Mouse (Mus musculus): ENCODE measurements around the gene Gprin1. TPM values are rescaled to one million over a fixed set of nuclear protein-coding genes. Genes with fewer than 3 reads are reported as not detected.
"Not testable (repeated sequence)": the region's sequence is repeated elsewhere in the genome, so short reads cannot be mapped to it uniquely, and the experiment has no call there.

Gprin1 gene
- total RNA-seq (2017): not detected in 2 replicates

GRCm38 (mm10) chr13:54749864-54750411 lies at the start of gene Gprin1:
Gprin1 (minus strand) TSS chr13:54749874.
- ATAC-seq (ENCODE audit: extremely low read depth, insufficient number of reproducible peaks, low FRiP score, poor library complexity, severe bottlenecking): no peak

GRCm38 (mm10) chr13:54798740-54799139 lies 49.1 kb upstream of the Gprin1 start:
- ATAC-seq (ENCODE audit: extremely low read depth, insufficient number of reproducible peaks, low FRiP score, poor library complexity, severe bottlenecking): no peak

GRCm38 (mm10) chr13:54797861-54798643 lies 48.4 kb upstream of the Gprin1 start:
- ATAC-seq (ENCODE audit: extremely low read depth, insufficient number of reproducible peaks, low FRiP score, poor library complexity, severe bottlenecking): no peak

- no peak for ATAC-seq (ENCODE audit: extremely low read depth, insufficient number of reproducible peaks, low FRiP score, poor library complexity, severe bottlenecking)
Measured at GRCm38 (mm10) chr13:54797356-54797755, 47.7 kb upstream of the Gprin1 start.

- no peak for ATAC-seq (ENCODE audit: extremely low read depth, insufficient number of reproducible peaks, low FRiP score, poor library complexity, severe bottlenecking)
Measured at GRCm38 (mm10) chr13:54794843-54795242, 45.2 kb upstream of the Gprin1 start.

- no peak for ATAC-seq (ENCODE audit: extremely low read depth, insufficient number of reproducible peaks, low FRiP score, poor library complexity, severe bottlenecking)
Measured at GRCm38 (mm10) chr13:54794002-54794577, 44.4 kb upstream of the Gprin1 start.

GRCm38 (mm10) chr13:54792259-54793230 lies 42.9 kb upstream of the Gprin1 start:
- no peak for ATAC-seq (ENCODE audit: extremely low read depth, insufficient number of reproducible peaks, low FRiP score, poor library complexity, severe bottlenecking)

GRCm38 (mm10) chr13:54789561-54790397 lies 40.1 kb upstream of the Gprin1 start:
- no peak for ATAC-seq (ENCODE audit: extremely low read depth, insufficient number of reproducible peaks, low FRiP score, poor library complexity, severe bottlenecking)

GRCm38 (mm10) chr13:54788740-54789560 lies 39.3 kb upstream of the Gprin1 start, which contains the start of gene Tspan17:
Tspan17 (plus strand) TSS chr13:54789377.
- peak; percentile 82 for ATAC-seq (ENCODE audit: extremely low read depth, insufficient number of reproducible peaks, low FRiP score, poor library complexity, severe bottlenecking)

GRCm38 (mm10) chr13:54787591-54787990 lies 37.9 kb upstream of the Gprin1 start:
- ATAC-seq (ENCODE audit: extremely low read depth, insufficient number of reproducible peaks, low FRiP score, poor library complexity, severe bottlenecking): not testable (repeated sequence)

GRCm38 (mm10) chr13:54783698-54784097 lies 34.0 kb upstream of the Gprin1 start, which contains the start of gene Eif4e1b:
Eif4e1b (plus strand) TSS chr13:54783998.
- ATAC-seq (ENCODE audit: extremely low read depth, insufficient number of reproducible peaks, low FRiP score, poor library complexity, severe bottlenecking): no peak

- no peak for ATAC-seq (ENCODE audit: extremely low read depth, insufficient number of reproducible peaks, low FRiP score, poor library complexity, severe bottlenecking)
Measured at GRCm38 (mm10) chr13:54783235-54783634, 33.6 kb upstream of the Gprin1 start.

- ATAC-seq (ENCODE audit: extremely low read depth, insufficient number of reproducible peaks, low FRiP score, poor library complexity, severe bottlenecking): no peak
Measured at GRCm38 (mm10) chr13:54781086-54781485, 31.4 kb upstream of the Gprin1 start.

- ATAC-seq (ENCODE audit: extremely low read depth, insufficient number of reproducible peaks, low FRiP score, poor library complexity, severe bottlenecking): no peak
Measured at GRCm38 (mm10) chr13:54780592-54780991, 30.9 kb upstream of the Gprin1 start.

GRCm38 (mm10) chr13:54767012-54767411 lies 17.3 kb upstream of the Gprin1 start:
- ATAC-seq (ENCODE audit: extremely low read depth, insufficient number of reproducible peaks, low FRiP score, poor library complexity, severe bottlenecking): no peak

- ATAC-seq (ENCODE audit: extremely low read depth, insufficient number of reproducible peaks, low FRiP score, poor library complexity, severe bottlenecking): peak; percentile 31
Measured at GRCm38 (mm10) chr13:54766192-54766768, 16.6 kb upstream of the Gprin1 start, which contains the start of gene Sncb. Sncb (minus strand) TSS chr13:54766595.

Measured in neutrophil, adult 5-6 weeks (primary cell).